Mouse (Mus musculus) bone marrow, adult 2 months (tissue): ENCODE results near the gene Myh14.

ENCODE experiments used
- CTCF ChIP-seq: fragments of 200-500 bp; IDR thresholded peaks from 2 replicates; pipeline ENCODE4 v1.5.1; 2011; ENCODE audit warnings: low read length, control low read depth; ENCODE audit not compliant: control insufficient read depth, insufficient read depth
- POLR2A ChIP-seq: fragments of 200-500 bp; IDR thresholded peaks from 2 replicates; pipeline ENCODE4 v1.6.1; 2011; ENCODE audit warnings: low read depth, mild to moderate bottlenecking, control low read depth, low read length, borderline replicate concordance; ENCODE audit not compliant: control insufficient read depth

DNA sequence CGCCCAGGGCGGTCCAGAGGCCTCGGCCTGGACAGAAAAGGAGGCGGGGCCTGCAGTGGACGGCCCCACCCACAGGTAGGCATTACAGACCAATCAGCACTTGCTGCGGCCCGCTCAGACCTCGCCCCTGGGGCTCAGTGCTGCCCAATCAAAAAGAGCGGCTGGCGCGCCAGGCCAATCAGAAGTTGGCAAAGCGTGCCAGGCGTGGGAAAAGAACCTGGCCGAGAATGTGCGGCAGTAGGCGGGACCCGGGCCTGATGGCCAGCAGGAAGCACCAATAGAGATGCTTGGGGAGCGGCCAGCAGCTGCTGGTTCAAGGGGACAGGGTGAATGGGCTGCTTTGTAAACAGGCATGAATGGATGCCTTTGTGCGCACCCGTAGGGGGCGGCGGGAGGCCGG lies at the start of gene Myh14:
- no peak for TF ChIP-seq CTCF
- TF ChIP-seq POLR2A: no peak
